Mouse (Mus musculus) cerebellum, adult 8-10 months (tissue): ENCODE measurements at regions not wholly inside any gene's neighbourhood (a gene's known extent, or its start where the extent isn't known, plus 50 kb on each side); places are given as distances from the start of the nearest gene placed in this dataset.

Experiments used
- DNase-seq: peaks from one replicate; pipeline ENCODE4 v3.0.0; 2022

DNA sequence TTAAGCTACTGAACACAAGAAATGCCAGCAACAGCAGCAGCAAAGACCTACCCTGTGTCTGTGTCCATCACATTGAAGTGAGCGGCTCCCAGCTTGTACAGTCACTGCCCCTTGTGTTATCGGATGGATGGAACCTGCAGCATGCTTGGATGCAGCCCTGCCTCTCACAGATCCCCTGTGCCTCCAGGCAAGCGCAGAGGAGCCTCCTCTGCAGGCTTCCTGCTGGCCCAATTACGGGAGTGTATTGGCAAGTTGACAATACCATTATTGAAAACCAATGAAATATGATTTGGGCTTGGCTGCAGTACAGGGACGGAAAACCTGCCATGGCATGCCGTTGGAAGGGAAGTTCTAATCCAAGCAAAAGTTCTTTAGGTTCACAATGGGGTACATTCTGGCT lies 81.9 kb upstream of the Otos start:
- no peak for DNase-seq

DNA sequence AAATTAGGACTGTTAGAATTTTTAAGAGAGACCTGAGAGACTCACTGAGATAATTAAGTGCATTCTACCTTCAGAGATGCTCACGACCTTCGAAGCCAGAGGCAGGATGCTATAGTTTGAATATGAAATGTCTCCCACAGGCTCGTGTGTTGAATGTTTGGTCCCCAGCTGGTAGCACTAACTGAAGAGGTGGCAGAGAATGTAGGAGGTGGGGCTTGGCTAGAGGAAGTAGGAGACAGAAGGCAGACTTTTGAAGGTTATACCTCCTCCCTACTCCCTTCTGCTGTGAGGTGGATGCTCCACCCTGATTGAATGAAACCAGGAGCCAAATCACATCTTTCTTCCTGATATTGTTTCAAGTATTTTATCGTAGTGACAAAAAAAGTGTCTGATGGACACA lies 79.3 kb upstream of the Otos start:
- DNase-seq: no peak

GRCm38 (mm10) chr1:92727371-92727770 lies 78.7 kb upstream of the Otos start:
- no peak for DNase-seq

DNA sequence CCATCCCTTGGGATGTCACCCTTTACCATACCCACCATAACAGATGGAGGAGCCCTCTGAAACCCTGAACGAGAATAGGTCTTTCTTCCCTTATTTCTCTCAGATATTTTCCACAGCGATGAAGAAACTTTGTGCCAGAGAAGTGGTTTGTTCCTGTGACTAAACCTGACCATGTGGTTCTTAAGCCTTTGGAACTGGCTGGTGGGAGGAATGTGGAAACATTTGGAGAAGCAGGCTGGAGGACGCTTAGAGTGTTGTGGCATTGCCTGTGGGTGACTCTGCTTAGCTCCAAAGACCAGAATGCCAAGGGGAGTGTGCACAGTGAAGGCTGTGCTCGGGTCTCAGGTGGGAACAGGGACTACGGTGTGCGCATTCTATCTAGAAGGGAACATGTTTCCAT lies 77.7 kb upstream of the Otos start:
- no peak for DNase-seq

DNA sequence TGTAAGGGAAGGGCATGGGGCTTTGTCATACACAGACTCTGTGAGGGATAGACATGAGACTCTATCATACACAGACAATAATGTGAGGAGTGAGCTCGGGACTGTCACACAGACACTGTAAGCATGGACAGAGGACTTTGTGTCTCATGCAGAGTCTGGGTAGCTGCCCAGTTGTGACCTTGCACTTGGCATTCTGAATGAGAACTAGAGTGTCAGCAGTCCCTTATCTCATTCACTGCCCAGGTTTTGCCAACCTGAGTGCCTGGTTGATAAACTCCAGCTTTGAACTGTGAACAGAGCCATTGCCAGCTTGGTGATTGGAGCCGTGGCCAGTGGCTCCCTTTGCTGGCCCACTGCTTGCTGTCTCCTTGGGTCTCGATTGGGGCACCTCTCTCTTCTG lies 75.5 kb upstream of the Otos start:
- no peak for DNase-seq

- no peak for DNase-seq
Measured at GRCm38 (mm10) chr1:92720567-92720966, 71.9 kb upstream of the Otos start.

- DNase-seq: no peak
Measured at GRCm38 (mm10) chr1:92719864-92720263, 71.2 kb upstream of the Otos start.

- no peak for DNase-seq
Measured at GRCm38 (mm10) chr1:92718108-92718507, 69.5 kb upstream of the Otos start.

- DNase-seq: no peak
Measured at GRCm38 (mm10) chr1:92714725-92715324, 66.2 kb upstream of the Otos start.

DNA sequence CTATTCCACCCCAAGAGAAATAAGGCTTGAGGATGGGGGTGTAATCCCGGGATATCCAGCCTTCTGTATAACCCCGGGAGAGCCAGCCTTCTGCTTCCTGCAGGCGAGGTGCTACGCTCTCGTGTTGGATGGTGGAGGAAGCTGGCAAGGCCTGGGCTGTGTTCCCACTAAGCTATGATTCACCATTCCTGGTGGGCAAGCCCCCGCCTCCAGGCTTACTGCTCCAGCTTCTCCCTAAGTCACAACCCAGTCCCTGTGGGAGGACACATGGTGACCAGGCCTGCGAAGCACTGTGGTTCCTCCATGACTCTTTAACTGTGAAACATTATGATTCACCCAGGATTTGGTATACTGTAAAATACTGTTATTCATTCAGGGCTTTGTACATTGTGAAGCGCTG lies 63.7 kb upstream of the Otos start:
- no peak for DNase-seq

- no peak for DNase-seq
Measured at GRCm38 (mm10) chr1:92710321-92710839, 61.7 kb upstream of the Otos start.

GRCm38 (mm10) chr1:92709190-92709850 lies 60.7 kb upstream of the Otos start:
- no peak for DNase-seq

GRCm38 (mm10) chr1:92707917-92708897 lies 59.6 kb upstream of the Otos start:
- no peak for DNase-seq

DNA sequence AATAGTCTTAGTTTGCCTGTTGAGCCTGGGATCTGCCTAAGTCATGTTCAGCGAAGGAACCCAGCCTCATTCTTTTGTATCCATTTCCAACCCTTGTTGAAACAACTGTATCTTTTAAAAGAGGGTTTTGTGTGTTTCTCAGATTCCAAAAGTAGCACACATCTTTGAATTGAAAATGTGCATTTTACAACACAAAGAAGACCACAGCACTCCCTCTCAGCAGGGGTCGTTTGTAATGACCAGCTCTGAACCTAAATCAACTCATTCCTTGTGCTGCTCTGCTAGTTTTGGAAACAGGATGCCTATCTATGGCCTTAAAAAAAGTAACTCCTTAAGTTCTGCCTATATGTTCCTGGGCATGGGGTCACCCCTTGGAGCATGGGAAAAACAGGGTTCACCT lies 58.8 kb upstream of the Otos start:
- DNase-seq: no peak

DNA sequence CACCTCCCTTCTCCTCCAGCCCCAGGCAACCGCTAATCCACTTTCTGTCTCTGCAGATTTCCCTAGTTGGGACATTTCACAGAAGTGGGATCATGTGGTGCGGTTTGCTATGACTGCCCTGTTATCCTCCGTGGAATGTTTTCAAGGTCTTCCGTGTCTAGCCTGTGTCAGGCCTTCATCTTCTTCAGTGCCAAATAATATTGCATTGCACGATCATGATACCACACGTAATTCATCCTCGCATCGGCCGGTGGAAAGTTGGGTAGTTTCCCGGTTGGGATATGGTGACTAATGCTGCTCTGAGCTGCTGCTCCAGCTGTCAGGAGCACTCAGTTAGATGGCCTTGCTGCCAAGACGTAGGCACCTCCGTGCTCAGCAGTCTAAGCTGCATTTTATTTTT lies 55.3 kb upstream of the Otos start:
- no peak for DNase-seq

- DNase-seq: no peak
Measured at GRCm38 (mm10) chr1:92703270-92703669, 54.6 kb upstream of the Otos start.

DNA sequence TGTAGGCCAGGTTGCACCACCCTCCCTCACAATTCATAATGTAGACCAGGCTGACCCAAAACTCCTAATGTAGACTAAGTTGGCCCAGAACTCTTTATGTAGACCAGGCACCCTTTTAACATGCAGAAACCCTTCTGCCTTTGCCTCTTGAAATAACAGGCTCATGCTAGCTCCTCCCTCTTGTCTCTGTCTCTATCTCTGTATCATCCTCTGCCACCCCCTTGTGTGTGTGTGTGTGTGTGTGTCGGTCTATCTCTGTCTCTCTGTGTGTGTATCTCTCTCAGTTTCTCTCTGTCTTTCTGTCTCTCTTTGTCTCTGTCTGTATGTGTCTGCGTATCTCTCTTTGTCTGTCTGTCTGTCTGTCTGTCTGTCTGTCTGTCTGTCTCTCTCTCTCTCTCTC lies 51.5 kb upstream of the Otos start:
- no peak for DNase-seq

GRCm38 (mm10) chr1:92699697-92700096 lies 51.1 kb upstream of the Otos start:
- DNase-seq: peak; percentile 71

DNA sequence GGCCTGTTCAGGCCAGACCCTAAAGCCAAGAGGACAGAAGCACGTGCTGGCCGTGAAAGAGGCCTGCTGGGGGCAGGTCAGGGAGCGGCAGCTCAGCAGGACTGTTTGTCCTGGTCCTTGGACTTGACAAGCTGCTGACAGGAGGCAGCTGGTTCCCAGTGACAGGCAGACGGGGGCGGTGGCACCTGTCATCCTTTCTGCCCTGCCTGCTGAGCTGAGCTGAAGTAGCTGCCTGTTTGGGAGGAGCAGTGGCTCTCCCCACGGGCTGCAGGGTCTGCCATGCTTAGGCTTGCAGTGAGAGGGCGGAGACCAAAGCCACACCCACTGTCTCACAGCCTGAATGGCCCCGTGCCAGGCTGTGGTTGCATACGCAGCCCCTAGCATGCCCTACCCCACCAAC lies 50.4 kb upstream of the Otos start:
- peak; percentile 57 for DNase-seq

DNA sequence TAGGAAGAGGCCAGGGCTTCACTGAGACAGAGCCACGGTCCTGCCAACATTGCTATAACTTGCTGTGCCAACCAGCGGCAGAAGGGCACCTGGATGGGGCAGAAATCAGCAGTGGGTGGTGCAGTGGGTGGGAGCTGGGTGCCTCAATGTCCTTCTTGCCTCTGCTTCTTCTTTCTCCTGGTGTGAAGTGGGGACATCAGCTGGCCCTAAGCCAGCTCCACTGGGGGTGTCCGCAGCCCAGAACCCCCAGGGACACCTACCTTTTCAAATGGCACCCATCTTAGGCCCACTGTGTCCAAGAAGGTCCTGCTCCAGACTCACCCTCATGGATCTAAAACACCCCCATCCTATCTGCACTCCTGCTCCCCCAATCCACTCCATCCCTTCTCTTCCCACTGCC lies 49.9 kb upstream of the Otos start:
- no peak for DNase-seq
